Mouse (Mus musculus) adrenal gland, postnatal 10 days (tissue): Measurements from ENCODE around the gene Zfp36l2. TPM values are rescaled to one million over a fixed set of nuclear protein-coding genes. Genes with fewer than 3 reads are reported as not detected.
A peak's percentile ranks its signal among the peaks of the same experiment; 100 is the strongest.
"Not testable (repeated sequence)": the region's sequence is repeated elsewhere in the genome, so short reads cannot be mapped to it uniquely, and the experiment has no call there.

ENCODE experiments used
- DNase-seq: peaks from one replicate; pipeline ENCODE4 v3.0.0; 2021; ENCODE audit warnings: mixed read lengths
- total RNA-seq, 2 experiments: library from RNA; stranded (reverse); gene quantifications; 2 replicates each; pipeline ENCODE4 v1.2.3; 2021

Zfp36l2 gene
- total RNA-seq, 2 experiments from 2014 or later: 67.0 to 122 TPM

GRCm38 (mm10) chr17:84195003-84195395 is 7.3 kb upstream of the Zfp36l2 start:
- DNase-seq: no peak

GRCm38 (mm10) chr17:84194282-84195002 is 6.7 kb upstream of the Zfp36l2 start:
- DNase-seq: no peak

DNA sequence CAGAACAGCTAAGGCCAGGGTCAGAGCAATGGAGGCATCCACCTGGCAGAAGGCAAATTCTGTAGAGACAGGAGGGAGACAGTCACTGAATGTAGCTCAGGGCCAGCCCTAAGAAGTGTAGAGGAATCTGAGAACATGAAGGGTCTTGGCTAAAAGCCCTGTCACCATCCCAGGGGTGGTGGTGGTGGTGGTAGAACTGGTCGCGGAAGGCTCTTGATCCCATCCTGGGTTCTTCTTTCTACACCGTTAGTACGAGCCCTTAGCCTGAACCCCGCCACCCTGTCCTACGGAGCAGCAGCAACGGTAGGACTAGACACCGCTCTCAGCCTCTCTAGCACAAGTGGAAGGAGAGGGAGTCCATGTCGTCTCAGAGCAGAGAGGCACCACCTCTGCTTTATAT is 5.7 kb upstream of the Zfp36l2 start:
- peak; percentile 3 for DNase-seq

GRCm38 (mm10) chr17:84191946-84192345 is 4.2 kb upstream of the Zfp36l2 start:
- no peak for DNase-seq

DNA sequence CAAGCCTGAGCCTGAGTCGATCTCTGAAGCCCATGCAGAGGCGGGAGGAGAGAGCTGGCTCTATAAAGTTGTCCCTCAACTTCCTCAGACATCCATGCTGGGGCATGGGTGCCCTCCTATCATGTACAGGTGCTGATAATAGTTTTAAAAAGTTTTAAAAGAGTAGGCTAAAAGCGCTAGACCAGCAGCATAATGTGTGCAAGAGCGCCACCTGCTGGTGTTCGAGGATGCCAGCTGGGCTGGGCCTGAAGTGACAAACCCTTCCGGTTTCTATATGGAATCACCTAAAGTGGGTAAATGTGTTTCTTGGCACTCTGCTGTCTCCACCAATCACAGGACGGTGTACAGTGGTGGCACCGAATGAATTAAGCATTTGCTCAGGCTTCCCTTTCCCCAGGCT is 3.1 kb upstream of the Zfp36l2 start:
- peak; percentile 92 for DNase-seq

GRCm38 (mm10) chr17:84189127-84189854 is 1.5 kb upstream of the Zfp36l2 start:
- DNase-seq: peak; percentile 72

GRCm38 (mm10) chr17:84188374-84188961 is 721 bp upstream of the Zfp36l2 start:
- peak; percentile 97 for DNase-seq

- DNase-seq: not testable (repeated sequence)
Measured at GRCm38 (mm10) chr17:84187264-84187663, 483 bp downstream of the Zfp36l2 start.

DNA sequence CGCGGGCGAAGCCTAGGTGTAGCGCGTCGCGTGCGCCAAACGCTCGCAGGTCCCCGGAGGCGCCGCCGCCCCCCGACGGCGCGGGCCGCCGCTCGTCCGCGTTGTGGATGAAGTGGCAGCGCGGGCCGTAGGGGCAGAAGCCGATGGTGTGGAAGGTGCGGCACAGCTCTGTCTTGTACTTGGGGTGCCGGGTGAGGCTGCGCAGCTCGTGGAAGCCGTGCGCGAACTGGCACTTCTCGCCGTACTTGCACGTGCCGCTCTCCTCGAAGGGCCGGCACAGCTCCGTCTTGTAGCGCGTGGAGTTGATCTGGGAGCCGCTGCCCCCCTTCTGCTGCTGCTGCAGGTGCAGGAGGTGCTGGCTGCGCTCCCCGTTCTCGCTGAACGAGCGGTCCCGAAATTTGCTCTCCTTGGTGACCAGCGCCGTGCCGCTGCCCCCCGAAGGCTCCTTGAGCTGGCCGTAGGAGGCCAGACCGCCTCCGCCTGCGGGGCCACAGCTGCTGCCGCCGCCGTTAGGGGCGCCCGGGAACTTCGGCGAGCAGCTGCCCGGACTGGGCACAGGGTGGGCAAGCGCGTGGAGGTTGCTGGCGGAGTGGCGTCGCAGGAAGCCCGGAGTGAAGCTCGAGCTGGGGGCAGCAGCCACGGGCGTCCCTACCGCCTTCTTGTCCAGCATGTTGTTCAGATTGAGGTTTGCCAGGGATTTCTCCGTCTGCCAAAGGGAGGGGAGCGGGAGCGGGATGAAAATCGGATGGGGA is 1.1 kb downstream of the Zfp36l2 start:
- peak; percentile 72 for DNase-seq

- DNase-seq: peak; percentile 75
Measured at GRCm38 (mm10) chr17:84185581-84186450, 1.9 kb downstream of the Zfp36l2 start.

DNA sequence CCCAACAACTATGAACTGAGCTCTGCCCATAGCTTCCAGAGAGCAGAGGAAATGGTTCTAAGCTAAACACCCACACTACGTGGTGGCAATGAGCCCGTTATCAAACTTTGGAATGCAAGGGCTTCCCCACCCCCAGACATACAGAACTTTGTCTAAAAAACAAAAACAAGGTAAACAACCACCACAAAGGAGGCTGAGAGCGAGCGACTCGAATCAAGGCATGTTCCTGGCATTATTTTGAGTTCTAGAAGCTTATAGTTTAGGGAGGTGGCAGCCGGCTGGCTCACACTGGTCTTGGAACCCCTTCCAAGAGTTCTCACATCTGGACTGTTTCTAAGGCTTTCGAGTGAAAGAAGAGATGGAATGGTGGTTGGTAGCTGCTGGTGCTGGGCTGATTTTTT is 2.7 kb downstream of the Zfp36l2 start:
- no peak for DNase-seq

DNA sequence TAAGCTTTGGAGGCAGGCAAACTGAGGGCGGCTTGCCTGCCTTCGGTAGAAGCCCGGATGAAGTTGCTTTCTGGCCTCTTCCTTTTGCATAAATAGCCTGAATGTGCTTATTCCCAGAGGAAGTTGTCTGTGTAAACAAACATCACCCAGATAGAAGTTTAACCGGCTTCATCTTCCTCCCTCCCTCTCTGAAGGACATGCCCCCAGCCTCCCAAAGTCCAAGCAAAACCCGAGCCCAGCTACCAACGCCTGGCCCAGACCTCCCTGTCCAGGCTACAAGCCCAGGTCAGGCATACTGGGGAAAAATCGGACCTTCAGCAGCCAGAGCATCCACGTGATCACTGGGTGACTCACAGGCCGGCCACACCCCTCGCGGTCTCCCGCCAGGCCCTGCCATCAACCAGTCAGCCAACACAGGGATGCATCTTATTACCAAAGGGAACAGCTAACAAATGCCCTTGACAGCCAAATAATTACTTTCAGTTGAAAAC is 4.4 kb downstream of the Zfp36l2 start:
- DNase-seq: peak; percentile 94

DNA sequence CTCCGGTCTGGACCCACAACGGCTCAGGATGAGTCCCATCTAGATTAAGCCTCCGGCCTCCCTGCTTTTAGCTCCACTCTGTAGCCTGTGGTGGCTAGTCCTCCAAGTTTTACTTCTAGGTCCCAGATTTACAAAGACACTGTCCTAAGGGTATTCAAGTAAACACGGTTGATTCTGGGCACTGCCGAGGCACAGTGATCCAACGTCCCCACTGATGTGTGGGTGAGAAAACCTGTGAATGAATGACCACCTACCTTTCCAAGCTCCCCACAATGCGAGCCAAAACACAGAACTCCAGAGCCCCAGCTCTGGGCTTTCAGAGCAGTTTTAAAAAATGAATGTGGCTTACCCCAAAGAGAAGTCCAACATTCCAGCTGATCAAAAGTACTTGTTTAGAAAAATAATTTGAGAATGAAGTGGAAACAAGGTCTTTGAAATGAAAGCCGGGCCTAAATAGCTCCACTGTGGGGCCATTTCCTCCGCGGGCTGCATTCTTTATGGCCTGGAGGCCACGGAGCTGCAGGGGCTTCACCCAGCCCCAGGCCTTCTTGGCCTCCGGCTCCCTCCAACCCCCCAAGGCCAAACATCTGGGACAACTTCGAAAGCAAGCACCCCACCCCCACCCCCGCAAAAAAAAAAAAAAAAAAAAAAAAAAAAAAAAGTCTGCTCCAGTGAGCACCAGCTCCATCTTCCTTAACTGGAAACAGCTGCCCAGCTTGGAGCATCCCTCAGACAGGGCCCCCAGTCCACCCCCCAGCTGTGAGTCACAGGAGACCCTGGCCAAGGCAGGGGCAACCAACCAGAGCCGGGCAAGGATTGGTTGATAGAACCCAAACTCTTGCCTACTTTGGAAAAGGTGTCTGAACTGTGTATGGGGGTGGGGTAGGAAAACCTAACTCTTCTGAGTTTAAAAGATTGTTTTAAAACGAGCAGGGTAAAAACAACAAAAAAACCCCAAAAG is 5.2 kb downstream of the Zfp36l2 start:
- peak; percentile 59 for DNase-seq

GRCm38 (mm10) chr17:84181502-84182310 is 6.0 kb downstream of the Zfp36l2 start:
- peak; percentile 66 for DNase-seq

DNA sequence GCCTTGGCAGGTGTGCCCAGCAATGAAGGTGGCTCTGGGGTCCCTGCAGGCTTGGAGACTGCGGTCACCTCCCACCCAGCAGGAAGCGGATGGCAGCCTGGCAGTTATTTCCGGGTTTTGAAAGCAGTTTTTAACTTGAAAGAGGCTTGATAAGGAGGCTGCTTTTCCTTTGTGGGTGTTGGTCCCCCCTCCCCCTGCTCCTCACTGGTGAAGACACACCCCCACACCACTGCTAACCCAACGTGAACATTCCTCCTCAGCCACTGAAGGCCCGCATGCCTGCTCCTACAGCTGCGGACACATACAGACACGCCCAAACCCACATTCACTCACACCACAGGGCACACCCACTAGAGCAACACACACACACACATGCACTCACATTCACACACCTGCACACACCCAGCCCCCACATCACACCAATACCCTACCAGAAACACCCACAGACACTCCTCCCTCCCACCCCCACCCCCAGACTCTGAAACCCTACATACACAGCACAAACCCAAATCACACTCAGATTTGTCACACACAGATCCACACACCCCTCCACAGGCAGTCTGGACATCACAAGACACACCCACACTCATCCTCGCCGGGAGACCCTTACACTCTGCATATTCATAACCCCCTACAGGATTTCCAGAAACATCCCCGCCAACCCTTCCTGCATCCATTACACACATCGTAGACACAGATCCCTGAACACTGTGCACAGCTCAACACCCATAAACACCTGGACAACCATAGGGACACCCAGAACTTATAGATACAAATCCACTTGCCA is 6.8 kb downstream of the Zfp36l2 start:
- peak; percentile 47 for DNase-seq

DNA sequence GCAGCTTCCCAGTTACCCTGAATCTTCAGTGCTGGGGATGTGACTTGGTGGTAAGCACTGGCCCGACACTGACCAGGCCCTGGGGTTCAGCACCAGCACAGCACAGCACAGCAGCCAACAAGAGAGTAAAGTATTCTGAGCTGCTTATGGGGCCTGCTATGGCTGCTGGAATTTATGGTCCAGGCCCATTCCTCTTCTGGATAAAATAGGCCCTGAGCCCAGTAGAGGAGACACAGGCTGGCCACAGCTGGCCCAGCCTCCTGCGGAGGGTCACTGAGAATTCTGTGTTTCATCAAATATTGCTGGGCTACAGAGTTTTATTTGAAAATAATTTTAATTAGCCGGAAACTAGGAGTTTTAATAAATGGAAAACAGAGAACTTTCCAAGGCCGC is 7.8 kb downstream of the Zfp36l2 start:
- peak; percentile 4 for DNase-seq

GRCm38 (mm10) chr17:84179026-84179972 is 8.4 kb downstream of the Zfp36l2 start:
- DNase-seq: peak; percentile 0
